Mouse (Mus musculus): ENCODE data around the gene Amd1. TPM values are rescaled to one million over a fixed set of nuclear protein-coding genes. Genes with fewer than 3 reads are reported as not detected.

Amd1 gene
- total RNA-seq (2021) = 100 to 1,000 TPM in 1 of 2 experiments, 10 to 100 TPM in 1; 94.9 to 998 TPM
- long read RNA-seq, experiment 1, transcript Amd1-201 (8 exons, 3,204 nt) = major isoform, 73 of 82 reads
- long read RNA-seq, experiment 1, partial matches to known transcripts = 1 of 82 reads
- long read RNA-seq, experiment 1, other reads (novel, unspliced or antisense) = 8 of 82 reads
- long read RNA-seq, experiment 2, transcript Amd1-201 (8 exons, 3,204 nt) = major isoform, 585 of 690 reads
- long read RNA-seq, experiment 2, partial matches to known transcripts = 16 of 690 reads
- long read RNA-seq, experiment 2, other reads (novel, unspliced or antisense) = 89 of 690 reads

GRCm38 (mm10) chr10:40302140-40302985 lies at the start of gene Amd1:
Amd1 (minus strand) TSS chr10:40302186.
- TF ChIP-seq CTCF (IDR thresholded peaks at IDR 0.05) = no peak
- peak; percentile 100 for DNase-seq
- intact Hi-C loops (cut with DNase I) = loop anchor here (2.0 to 5.0 kb wide), 2 partner anchors 46 to 220 kb away; no protein-coding TSS in a partner anchor
- Histone ChIP-seq H3K27ac (peak within 1 kb of the TSS; percentile 95), H3K4me3 (peak within 1 kb of the TSS; percentile 71)

GRCm38 (mm10) chr10:40351156-40351555 lies 49.2 kb upstream of the Amd1 start:
- H3K4me3 ChIP-seq = peak overlapping the region; percentile 76
- H3K27ac ChIP-seq = peak overlapping the region; percentile 6; the same call in 1 of the 2 replicates
- no peak for DNase-seq
- intact Hi-C loops (cut with DNase I) = no loop called here
- TF ChIP-seq CTCF (IDR thresholded peaks at IDR 0.05) = no peak

DNA sequence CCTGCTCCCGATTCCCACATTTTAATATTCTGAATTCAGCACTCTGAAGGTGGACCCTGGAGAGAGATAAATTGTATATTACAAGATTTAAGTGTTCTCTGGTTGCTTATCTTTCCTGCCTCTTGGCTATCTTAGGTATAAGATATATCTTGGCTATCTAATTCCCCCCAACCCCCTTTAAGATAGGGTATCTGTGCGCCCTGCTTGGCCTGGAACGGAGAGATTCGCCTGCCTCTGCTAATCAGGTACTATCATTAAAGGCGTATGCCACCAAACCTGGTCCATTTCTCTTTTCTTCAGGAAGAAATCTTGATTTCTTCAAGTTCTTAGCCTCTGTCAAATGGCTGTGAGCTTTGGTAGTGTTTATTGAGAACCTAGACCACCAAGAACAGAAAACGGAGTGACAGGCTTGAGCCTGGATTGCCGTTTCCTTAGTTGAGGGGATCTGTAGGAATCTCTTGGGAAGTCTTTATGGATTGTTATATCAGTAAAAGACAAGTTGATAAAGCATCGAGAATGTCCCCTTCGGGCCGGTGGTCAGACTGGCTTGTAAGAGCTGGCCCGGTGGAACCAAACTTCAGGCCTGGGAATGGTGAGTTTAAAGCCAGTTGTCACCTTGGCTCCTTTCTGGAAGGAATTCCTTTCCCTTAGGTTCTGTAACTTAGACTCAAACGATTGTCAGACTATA lies 48.4 kb upstream of the Amd1 start:
- Histone ChIP-seq H3K4me3 (peak overlapping the region; percentile 76), H3K27ac (peak overlapping the region; percentile 95)
- no peak for DNase-seq
- no peak for TF ChIP-seq CTCF (IDR thresholded peaks at IDR 0.05)
- intact Hi-C loops (cut with DNase I) = no loop called here

GRCm38 (mm10) chr10:40349631-40350177 lies 47.7 kb upstream of the Amd1 start:
- intact Hi-C loops (cut with DNase I) = loop anchor here (2.0 to 10.0 kb wide), 3 partner anchors 47 to 175 kb away; partner anchors contain the start of genes Amd1 and Gtf3c6
- Histone ChIP-seq H3K27ac (peak overlapping the region; percentile 95), H3K4me3 (peak overlapping the region; percentile 76)
- peak; percentile 38; the same call in 1 of the 2 replicates for TF ChIP-seq CTCF (IDR thresholded peaks at IDR 0.05)
- peak; percentile 81 for DNase-seq

DNA sequence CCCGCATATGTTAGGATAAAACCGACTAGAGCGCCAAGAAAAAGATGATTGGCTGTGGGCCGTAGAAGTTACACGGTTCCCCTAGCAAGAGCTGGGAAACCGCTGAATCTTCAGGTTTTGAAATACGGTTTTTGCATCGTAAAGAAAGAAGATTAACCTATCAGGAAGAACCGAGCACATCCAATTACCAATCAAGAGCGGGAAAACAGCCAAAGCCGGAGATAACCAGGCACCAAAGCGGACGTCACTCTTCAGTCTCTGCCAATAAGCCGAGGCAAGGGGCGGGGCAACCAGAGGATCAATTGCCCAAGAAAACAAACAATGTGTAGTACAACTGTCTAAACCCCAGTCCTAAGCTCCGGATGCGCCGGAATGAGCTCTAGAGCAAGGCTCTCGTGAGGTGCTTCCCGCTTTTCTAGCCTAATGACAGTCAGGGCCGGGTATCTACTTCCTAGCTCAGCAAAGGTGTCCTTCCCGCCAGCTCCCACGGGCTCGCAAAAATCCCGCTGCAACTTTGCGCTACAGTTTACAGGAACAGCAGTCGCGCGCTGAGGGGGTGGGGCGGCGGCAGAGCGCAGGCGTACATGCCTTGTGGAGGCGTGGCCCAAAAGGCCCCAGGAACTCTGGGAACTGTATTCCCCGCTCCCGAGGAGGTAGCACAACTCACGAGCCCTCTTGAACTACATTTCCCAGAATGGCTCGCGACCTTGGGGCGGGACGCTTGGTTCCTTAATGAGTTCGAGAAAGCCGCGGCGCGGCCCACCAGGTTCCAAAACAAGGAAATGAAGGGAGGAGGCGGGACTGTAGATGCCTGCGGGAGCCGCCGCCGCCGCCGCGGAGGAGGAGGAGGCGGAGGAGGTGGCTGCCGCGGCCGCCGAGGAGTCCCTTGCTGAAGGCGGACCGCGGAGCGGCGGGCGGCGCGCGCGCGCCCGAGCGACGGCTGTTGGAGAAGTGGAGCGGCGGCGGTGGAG lies 46.9 kb upstream of the Amd1 start:
- Histone ChIP-seq H3K4me3 (peak overlapping the region; percentile 76), H3K27ac (peak overlapping the region; percentile 95)
- TF ChIP-seq CTCF (IDR thresholded peaks at IDR 0.05) = no peak
- intact Hi-C loops (cut with DNase I) = loop anchor here (2.0 to 10.0 kb wide), 3 partner anchors 46 to 176 kb away; partner anchors contain the start of genes Amd1 and Gtf3c6
- DNase-seq = peak; percentile 97

DNA sequence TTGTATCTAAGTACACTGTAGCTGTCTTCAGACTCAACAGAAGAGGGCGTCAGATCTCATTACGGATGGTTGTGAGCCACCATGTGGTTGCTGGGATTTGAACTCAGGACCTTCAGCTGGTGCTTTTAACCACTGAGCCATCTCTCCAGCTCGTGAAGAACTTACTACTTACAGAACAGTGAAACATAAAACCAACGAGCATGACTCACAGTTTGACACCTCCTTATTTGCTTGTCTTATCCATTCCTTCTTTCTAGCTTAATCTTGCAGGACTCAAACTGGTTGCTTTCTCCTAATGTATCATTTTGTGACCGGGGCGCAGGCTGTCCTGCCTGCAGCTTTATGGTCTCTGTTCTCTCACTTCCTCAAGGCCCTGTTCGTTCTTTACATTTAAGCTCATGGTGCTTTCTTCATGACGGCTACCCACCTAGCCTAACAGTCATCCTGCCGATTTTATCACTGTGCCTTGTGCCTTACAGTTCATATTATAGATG lies 45.5 kb upstream of the Amd1 start:
- Histone ChIP-seq H3K4me3 (no peak overlapping the region), H3K27ac (no peak overlapping the region)
- intact Hi-C loops (cut with DNase I) = loop anchor here (10.0 kb wide), 1 partner anchor 177 kb away; no protein-coding TSS in a partner anchor
- no peak for TF ChIP-seq CTCF (IDR thresholded peaks at IDR 0.05)
- no peak for DNase-seq

DNA sequence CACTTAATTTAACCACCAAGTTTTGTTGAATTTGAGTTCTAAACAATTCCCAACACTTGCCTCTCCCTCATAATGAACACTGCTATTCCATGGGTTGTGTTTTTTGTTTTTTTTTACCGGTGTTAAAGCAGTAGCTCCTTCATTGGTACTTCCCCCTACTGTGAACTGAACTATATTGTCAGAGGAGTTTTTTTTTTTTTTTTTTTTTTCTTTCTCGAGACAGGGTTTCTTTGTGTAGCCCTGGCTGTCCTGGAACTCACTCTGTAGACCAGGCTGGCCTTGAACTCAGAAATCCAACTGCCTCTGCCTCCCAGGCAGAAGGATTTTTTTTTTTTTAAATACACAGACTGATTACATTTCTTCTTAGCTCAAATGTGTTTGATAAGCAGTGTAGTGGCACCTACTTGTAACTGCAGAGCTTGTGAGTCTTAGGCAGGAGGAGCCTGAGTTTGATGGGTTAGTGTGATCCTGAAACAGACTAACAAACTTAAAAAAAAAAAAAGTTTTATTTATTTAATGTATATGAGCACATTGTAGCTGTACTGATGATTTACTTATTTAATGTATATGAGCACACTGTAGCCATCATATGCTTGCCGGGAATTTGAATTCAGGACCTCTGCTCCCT lies 44.9 kb upstream of the Amd1 start:
- H3K4me3 ChIP-seq = no peak overlapping the region
- DNase-seq = no peak
- H3K27ac ChIP-seq = no peak overlapping the region
- intact Hi-C loops (cut with DNase I) = loop anchor here (10.0 kb wide), 1 partner anchor 178 kb away; no protein-coding TSS in a partner anchor
- no peak for TF ChIP-seq CTCF (IDR thresholded peaks at IDR 0.05)

- TF ChIP-seq CTCF (IDR thresholded peaks at IDR 0.05) = no peak
Measured at GRCm38 (mm10) chr10:40342036-40342435, 40.0 kb upstream of the Amd1 start.

GRCm38 (mm10) chr10:40339351-40339964 lies 37.5 kb upstream of the Amd1 start, which contains the start of gene Cdk19:
Cdk19 (plus strand) TSS chr10:40339564.
- intact Hi-C loops (cut with DNase I) = no loop called here
- no peak for DNase-seq
- Histone ChIP-seq H3K4me3 (no peak within 1 kb of the TSS), H3K27ac (no peak within 1 kb of the TSS)
- no peak for TF ChIP-seq CTCF (IDR thresholded peaks at IDR 0.05)

More at GRCm38 (mm10) chr10:40342036-40342435, 40.0 kb upstream of the Amd1 start:
- DNase-seq = no peak
- Histone ChIP-seq H3K27ac (no peak overlapping the region), H3K4me3 (no peak overlapping the region)
- intact Hi-C loops (cut with DNase I) = loop anchor here (10.0 kb wide), 1 partner anchor 183 kb away; no protein-coding TSS in a partner anchor

GRCm38 (mm10) chr10:40332864-40333263 lies 30.9 kb upstream of the Amd1 start:
- intact Hi-C loops (cut with DNase I) = no loop called here
- Histone ChIP-seq H3K4me3 (no peak overlapping the region), H3K27ac (no peak overlapping the region)
- TF ChIP-seq CTCF (IDR thresholded peaks at IDR 0.05) = no peak
- no peak for DNase-seq

Measured in gastrocnemius, adult 2 months (tissue).